Mouse (Mus musculus): ENCODE results near the gene Stk24.

- TF ChIP-seq CTCF (IDR thresholded peaks at IDR 0.05) (no peak), POLR2A (IDR thresholded peaks at IDR 0.05; ENCODE audit: insufficient read depth, low read depth, low read length) (no peak), EP300 (IDR thresholded peaks at IDR 0.05; ENCODE audit: insufficient read depth, low read depth, low read length) (0 out of 2 replicates have a peak, but pooled peaks have one; percentile 31)
These were observed 23.4 kb downstream of the Stk24 start for GRCm38 (mm10) chr14:121356336-121356862.
